Mouse (Mus musculus) cerebellum, adult 2 months (tissue): ENCODE data around the gene Glo1. TPM values are rescaled to one million over a fixed set of nuclear protein-coding genes. Genes with fewer than 3 reads are reported as not detected.

Source experiments
- DNase-seq, 2 experiments: peaks; one replicate each; pipeline ENCODE4 v3.0.0; 2021
- H3K27ac ChIP-seq: fragments of 200-500 bp; 2 replicates; pipeline ENCODE4 v1.5.1; 2012; ENCODE audit warnings: low read length, control low read depth, inconsistent platforms; ENCODE audit not compliant: insufficient read depth
- H3K27me3 ChIP-seq: fragments of 200-500 bp; 2 replicates; pipeline ENCODE4 v1.6.1; 2012; ENCODE audit warnings: inconsistent platforms, mild to moderate bottlenecking, low read length, moderate library complexity; ENCODE audit not compliant: control insufficient read depth, insufficient read depth
- H3K4me1 ChIP-seq: fragments of 200-500 bp; 2 replicates; pipeline ENCODE4 v1.6.1; 2011; ENCODE audit warnings: low read length; ENCODE audit not compliant: control insufficient read depth, insufficient read depth
- H3K4me3 ChIP-seq: fragments of 200-500 bp; replicated peaks from 2 replicates; pipeline ENCODE3; 2011; ENCODE audit warnings: mild to moderate bottlenecking, low read depth, low read length, control low read depth; ENCODE audit not compliant: insufficient read depth
- CTCF ChIP-seq: fragments of 200-500 bp; IDR thresholded peaks from 2 replicates; pipeline ENCODE4 v1.5.1; 2011; ENCODE audit warnings: low read depth, mild to moderate bottlenecking, control low read depth, low read length, moderate library complexity, borderline replicate concordance; ENCODE audit not compliant: insufficient read depth
- POLR2A ChIP-seq: fragments of 200-500 bp; IDR thresholded peaks from 2 replicates; pipeline ENCODE4 v1.6.1; 2011; ENCODE audit warnings: low read length, control low read depth, borderline replicate concordance; ENCODE audit not compliant: insufficient read depth
- WGBS: fragments of 180-500 bp; shearing (Covaris S2); methylation state at CpG from one replicate; pipeline ENCODE4 v1.1.7; 2018; 5-methylcytosine and 5-hydroxymethylcytosine counted together
- polyA plus RNA-seq: library from polyadenylated mRNA; depleted of rRNA; stranded (reverse); fragments of >200 nt; gene quantifications from 2 replicates; pipeline ENCODE4 v1.2.3, GENCODE M21; 2012

Gene Glo1
- polyA plus RNA-seq, 1 experiment: 165 TPM

DNA sequence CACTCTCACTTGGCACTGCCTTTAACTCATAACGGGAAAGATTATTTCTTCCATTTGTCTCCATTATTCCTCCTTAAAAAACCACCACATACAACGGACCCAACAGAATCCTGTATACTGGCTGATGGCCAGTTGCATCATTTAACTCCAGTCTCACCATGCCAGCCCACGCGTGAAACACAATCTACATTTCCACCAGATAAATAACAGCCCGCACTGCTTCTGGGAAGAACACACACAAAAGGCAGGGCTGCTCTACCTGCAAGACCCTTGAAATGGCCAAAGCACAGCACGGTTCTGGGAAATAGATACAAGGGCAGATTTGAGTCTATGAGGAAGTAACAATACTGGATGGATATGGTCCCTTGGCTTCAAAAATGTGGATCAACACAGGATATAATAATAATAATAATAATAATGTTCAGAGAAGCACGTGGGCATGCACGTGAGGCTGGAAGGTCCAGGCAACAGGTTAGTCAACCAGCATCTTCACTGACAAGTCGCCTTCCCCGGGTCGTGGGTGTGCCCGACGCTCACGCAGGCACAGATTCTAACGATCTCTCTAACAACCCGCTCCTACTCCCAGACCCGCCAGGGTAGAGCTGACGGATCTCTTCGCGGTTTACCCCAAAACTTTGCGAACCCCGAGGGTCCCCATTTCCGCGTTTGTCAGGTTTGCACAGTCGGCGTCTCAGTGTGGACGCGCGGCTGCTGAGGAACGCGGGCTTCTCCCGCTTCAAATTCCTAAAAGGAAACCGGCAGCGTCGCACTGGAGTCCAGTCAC, 51.4 kb downstream of the Glo1 start:
- DNase-seq: peak; percentile 36 to 71
- under 1% methylated on average over 35 of the region's 35 CpGs for WGBS

DNA sequence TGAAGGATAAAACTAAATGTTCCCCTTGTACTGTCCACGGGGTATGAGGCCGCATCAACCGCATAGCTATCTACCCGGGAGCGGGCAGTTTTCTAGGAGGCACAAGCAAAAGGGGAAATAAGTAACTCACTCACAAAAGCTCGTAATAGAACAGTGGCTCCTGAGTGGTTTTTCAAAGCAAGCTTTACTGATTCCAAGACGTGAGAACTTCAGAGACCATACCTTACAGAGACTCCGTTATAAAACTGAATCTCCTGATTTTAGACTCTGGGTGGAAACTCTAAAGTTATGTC, 51.9 kb downstream of the Glo1 start:
- DNase-seq: no peak
- H3K27me3 ChIP-seq: no peaks in the 10 kb centered on the region
- TF ChIP-seq CTCF: no peak
- TF ChIP-seq POLR2A: no peak
- no peak overlapping the region for H3K27ac ChIP-seq
- 61% methylated on average over 8 of the region's 8 CpGs for WGBS
- H3K4me3 ChIP-seq: peak overlapping the region; percentile 92
- H3K4me1 ChIP-seq: peaks cover 9% of the 10 kb centered on the region

More for the DNA sequence above, 51.4 kb downstream of the Glo1 start:
- Histone ChIP-seq H3K27ac (peak overlapping the region; percentile 29; the same call in 1 of the 2 replicates), H3K27me3 (no peaks in the 10 kb centered on the region), H3K4me1 (peaks cover 9% of the 10 kb centered on the region), H3K4me3 (peak overlapping the region; percentile 92)
- TF ChIP-seq POLR2A: no peak
- no peak for TF ChIP-seq CTCF

DNA sequence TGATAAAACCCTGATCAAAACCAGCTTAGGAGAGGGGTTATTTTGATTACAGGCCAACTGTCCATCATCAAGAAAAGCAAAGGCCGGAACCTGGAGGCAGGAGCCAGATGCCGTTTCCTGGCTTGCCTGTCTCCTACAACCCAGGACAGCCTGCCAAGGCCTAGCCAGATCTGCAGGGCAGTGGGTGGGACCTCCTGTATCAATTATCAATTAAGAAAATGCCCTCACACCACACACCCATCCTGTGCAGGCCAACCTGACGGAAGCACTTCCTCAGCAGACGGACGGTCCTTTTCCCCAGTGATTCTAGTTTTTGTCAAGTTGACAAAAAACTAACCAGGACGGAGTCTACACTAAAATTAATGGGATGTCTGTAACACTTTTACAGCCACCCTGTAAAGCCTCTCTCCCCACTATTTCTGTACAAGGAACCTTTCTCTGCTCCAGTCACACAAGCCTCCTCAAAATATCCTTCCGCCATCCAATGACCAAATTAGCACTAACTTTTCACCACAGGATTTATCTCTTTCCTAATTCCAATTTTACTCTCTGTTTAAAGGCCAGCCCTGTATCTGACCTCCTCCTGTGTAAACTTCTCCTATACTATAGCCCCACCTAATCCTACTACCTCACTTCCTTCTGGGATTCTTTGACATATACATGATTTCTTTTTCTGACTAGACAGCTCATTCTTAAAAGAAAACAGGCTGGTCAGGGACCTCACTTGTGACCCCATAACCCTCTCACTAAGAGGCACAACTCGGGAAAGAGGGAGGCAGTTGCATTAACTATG, 52.5 kb downstream of the Glo1 start:
- no peak for DNase-seq
- H3K27ac ChIP-seq: no peak overlapping the region
- no peaks in the 10 kb centered on the region for H3K27me3 ChIP-seq
- 63% methylated on average over 8 of the region's 8 CpGs for WGBS
- H3K4me1 ChIP-seq: peaks cover 9% of the 10 kb centered on the region
- TF ChIP-seq CTCF (no peak), POLR2A (no peak)
- H3K4me3 ChIP-seq: no peak overlapping the region

GRCm38 (mm10) chr17:30570971-30571370, 55.7 kb downstream of the Glo1 start:
- 63% methylated on average over 3 of the region's 3 CpGs for WGBS
- no peak overlapping the region for H3K27ac ChIP-seq
- no peak for DNase-seq

DNA sequence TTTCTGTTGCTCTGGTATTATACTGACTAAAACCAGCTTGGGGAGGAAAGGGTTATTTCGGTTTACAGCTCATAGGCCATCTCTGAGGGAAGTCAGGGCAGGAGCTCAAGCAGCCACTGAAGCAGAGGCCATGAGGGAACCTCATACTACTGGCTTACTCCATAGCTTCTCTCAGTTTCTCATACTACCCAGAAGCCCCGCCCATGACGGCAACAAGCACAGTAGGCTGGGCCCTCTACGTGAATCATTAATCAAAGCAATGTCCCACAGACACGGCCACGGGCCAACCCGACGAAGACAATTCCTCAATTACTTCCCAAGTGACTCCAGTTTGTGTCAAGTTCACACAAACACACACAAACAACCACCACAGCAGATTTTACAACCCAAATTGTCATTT, 56.5 kb downstream of the Glo1 start:
- no peak overlapping the region for H3K27ac ChIP-seq
- no peak for TF ChIP-seq CTCF
- no peak for TF ChIP-seq POLR2A
- no peak for DNase-seq
- H3K4me3 ChIP-seq: no peak overlapping the region
- no peaks in the 10 kb centered on the region for H3K27me3 ChIP-seq
- WGBS: 68% methylated on average over 8 of the region's 8 CpGs
- peaks cover 6% of the 10 kb centered on the region for H3K4me1 ChIP-seq

More at GRCm38 (mm10) chr17:30570971-30571370, 55.7 kb downstream of the Glo1 start:
- H3K4me1 ChIP-seq: peaks cover 6% of the 10 kb centered on the region
- H3K4me3 ChIP-seq: no peak overlapping the region
- TF ChIP-seq POLR2A (no peak), CTCF (no peak)
- H3K27me3 ChIP-seq: no peaks in the 10 kb centered on the region

- TF ChIP-seq POLR2A: no peak
- Histone ChIP-seq H3K4me1 (peaks cover 3% of the 10 kb centered on the region; the same call in 1 of the 2 replicates), H3K27me3 (no peaks in the 10 kb centered on the region), H3K4me3 (no peak overlapping the region), H3K27ac (no peak overlapping the region)
- DNase-seq: no peak
Observed at GRCm38 (mm10) chr17:30568473-30568872, 58.2 kb downstream of the Glo1 start.

DNA sequence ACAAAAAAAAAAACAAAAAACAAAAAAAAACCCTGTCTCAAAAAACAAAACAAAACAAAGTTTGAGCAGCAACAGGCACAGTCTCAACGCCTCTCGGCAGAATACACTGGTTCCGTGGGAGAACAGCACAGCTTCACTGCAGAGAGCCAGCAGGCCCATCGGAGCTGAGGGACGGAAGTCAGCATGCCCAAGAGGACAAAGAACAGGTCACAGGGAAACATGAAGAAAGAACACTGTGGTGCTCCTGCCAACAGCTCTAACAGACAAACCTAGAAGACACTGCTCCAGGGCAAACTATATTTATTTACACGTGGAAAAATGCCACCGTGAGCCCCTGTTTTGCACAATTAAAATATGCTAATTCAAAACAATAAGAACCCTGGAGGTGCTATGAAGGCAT, 61.7 kb downstream of the Glo1 start:
- no peak overlapping the region for H3K27ac ChIP-seq
- no peaks in the 10 kb centered on the region for H3K27me3 ChIP-seq
- no peaks in the 10 kb centered on the region for H3K4me1 ChIP-seq
- no peak overlapping the region for H3K4me3 ChIP-seq
- DNase-seq: no peak
- 85% methylated on average over 7 of the region's 7 CpGs for WGBS
- TF ChIP-seq CTCF (no peak), POLR2A (no peak)

DNA sequence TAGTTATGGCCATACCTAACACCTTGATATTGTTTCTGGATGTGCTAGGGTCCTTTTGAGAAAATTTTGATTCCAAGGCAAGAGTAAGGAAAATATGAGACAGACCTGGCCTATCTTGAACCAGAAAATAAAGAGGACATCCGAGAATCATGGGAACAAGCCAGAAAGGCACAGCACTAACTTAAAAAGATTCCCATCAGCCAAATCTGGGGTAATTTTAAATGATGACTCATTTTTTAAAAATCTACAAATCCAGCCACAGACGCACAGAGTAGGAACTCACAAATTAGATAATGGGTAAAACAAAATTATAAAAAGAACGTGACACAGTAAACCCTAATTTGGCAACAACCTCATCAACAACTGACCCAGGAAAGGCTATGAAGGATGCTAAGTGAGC, 62.3 kb downstream of the Glo1 start:
- no peaks in the 10 kb centered on the region for H3K27me3 ChIP-seq
- 74% methylated on average over 3 of the region's 3 CpGs for WGBS

More for the DNA sequence above, 62.3 kb downstream of the Glo1 start:
- no peak overlapping the region for H3K27ac ChIP-seq
- H3K4me3 ChIP-seq: no peak overlapping the region
- no peaks in the 10 kb centered on the region for H3K4me1 ChIP-seq
- DNase-seq: no peak
- TF ChIP-seq CTCF (no peak), POLR2A (no peak)
